Mouse (Mus musculus): Measurements from ENCODE around the gene Magi2. TPM values are rescaled to one million over a fixed set of nuclear protein-coding genes. Genes with fewer than 3 reads are reported as not detected.
"Not testable (repeated sequence)": the region's sequence is repeated elsewhere in the genome, so short reads cannot be mapped to it uniquely, and the experiment has no call there.

Gene Magi2
- total RNA-seq (2014; fragmentation: Nextera tagmentation) = 0.19 and 0.56 TPM in 2 replicates
- total RNA-seq (2017) = 0.34 and 0.57 TPM in 2 replicates

- no peak for ATAC-seq (replicated peaks; ENCODE audit: poor library complexity, severe bottlenecking)
Observed at GRCm38 (mm10) chr5:19226866-19227243, at the start of gene Magi2. TSS of gene Magi2 (plus strand) at chr5:19227036.

DNA sequence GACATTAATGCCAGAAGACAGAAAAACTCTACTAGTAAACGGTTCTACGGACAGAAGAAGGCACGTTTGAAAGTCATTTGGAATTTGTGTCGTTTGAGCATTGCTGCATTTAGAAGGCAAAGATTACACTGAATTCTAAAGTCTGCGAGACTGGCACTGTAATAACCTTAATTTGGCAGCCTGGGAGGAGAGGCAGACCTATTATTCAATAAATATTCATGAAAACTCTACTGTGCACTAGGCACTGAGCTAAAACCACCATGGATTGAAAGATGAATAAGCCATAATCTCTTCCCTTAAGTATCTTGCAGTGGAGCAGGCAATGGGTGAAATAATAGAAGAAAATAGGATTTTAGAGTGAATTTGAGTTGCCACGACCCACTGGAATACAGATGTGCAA lies 48.2 kb upstream of the Magi2 start:
- no peak for ATAC-seq (replicated peaks; ENCODE audit: poor library complexity, severe bottlenecking)

- ATAC-seq (replicated peaks; ENCODE audit: poor library complexity, severe bottlenecking) = no peak
Observed at GRCm38 (mm10) chr5:19186175-19186574, 40.7 kb upstream of the Magi2 start.

- ATAC-seq (replicated peaks; ENCODE audit: poor library complexity, severe bottlenecking) = no peak
Observed at GRCm38 (mm10) chr5:19211665-19212064, 15.2 kb upstream of the Magi2 start.

- peak; percentile 70 for ATAC-seq (replicated peaks; ENCODE audit: poor library complexity, severe bottlenecking)
Observed at GRCm38 (mm10) chr5:19226144-19226865, 531 bp upstream of the Magi2 start.

DNA sequence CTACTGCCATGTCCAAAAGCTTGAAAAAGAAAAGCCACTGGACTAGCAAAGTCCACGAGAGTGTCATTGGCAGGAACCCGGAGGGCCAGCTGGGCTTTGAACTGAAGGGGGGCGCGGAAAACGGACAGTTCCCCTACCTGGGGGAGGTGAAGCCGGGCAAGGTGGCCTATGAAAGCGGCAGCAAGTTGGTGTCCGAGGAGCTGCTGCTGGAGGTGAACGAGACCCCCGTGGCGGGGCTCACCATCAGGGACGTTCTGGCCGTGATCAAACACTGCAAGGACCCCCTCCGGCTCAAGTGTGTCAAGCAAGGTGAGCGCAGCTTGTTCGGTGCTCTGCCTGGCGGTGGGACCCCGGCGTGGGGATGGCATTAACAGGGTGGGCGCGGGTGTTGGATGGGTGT lies 445 bp downstream of the Magi2 start:
- ATAC-seq (replicated peaks; ENCODE audit: poor library complexity, severe bottlenecking) = no peak

DNA sequence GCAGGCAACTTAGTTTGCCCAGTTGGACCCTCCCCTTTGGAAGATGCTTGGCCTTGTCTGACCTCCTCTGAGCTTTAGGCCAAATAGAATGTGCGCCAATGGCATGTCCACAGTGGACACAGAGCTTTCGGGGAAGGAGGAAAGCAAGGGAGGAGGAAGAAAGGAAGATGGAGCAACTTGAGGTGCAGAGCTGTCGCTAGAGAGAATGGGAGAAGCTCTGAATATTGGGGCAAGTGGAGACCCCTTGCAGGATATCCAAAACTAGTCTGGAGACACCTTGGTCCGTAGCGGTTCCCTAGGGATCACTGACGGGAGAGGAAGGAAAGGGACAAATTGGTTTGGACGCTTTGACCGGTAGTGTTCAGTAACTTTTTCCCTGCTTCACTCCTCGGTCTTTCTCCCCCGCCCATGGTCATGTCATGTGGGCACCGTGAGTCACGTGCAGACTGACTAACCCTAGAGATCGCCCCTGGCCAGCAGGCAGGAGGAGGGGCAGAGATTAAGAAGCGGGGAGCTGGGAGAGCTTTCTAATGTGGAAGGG lies 1.0 kb downstream of the Magi2 start:
- no peak for ATAC-seq (replicated peaks; ENCODE audit: poor library complexity, severe bottlenecking)

- no peak for ATAC-seq (replicated peaks; ENCODE audit: poor library complexity, severe bottlenecking)
Observed at GRCm38 (mm10) chr5:19241797-19242196, 15.0 kb downstream of the Magi2 start.

- no peak for ATAC-seq (replicated peaks; ENCODE audit: poor library complexity, severe bottlenecking)
Observed at GRCm38 (mm10) chr5:19246426-19246825, 19.6 kb downstream of the Magi2 start.

- ATAC-seq (replicated peaks; ENCODE audit: poor library complexity, severe bottlenecking) = no peak
Observed at GRCm38 (mm10) chr5:19247266-19247665, 20.4 kb downstream of the Magi2 start.

- ATAC-seq (replicated peaks; ENCODE audit: poor library complexity, severe bottlenecking) = no peak
Observed at GRCm38 (mm10) chr5:19262816-19263215, 36.0 kb downstream of the Magi2 start.

DNA sequence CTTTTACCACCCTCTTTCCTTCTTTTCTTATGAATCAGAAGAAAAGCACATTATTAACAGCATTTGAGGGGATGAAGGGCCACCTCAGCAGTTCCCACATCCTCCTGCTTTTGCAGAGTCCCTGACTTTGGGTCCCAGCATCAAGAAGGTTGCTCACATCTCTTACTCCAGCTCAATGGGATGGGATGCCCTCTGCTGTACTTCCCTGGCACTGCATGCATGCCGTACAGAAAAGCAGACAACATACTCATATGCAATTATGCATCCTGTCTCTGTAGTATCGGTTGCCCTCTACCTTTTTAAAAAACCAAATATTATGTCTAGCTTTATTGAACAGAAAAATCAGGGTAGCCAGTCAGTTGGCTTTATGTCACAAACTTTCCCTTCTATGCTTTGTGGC lies 37.8 kb downstream of the Magi2 start:
- ATAC-seq (replicated peaks; ENCODE audit: poor library complexity, severe bottlenecking) = no peak

DNA sequence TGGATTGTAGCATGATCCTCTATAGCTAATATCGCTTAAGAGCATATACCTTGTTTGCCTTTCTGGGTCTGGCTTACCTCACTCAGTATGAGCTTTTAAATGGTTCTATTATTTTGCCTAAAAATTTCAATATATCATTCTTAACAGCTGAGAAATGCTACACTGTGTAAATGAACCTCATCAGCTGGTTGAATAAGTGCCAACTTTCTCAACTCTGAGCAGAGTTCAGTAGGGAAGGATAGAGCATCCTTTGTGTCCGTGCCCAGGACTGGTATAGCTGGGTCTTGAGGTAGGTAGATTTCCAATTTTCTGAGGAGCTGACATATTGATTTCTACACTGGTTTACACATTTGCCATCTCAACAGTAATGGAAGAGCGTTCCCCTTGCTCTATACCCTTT lies 65.7 kb downstream of the Magi2 start:
- ATAC-seq (replicated peaks; ENCODE audit: poor library complexity, severe bottlenecking) = no peak

DNA sequence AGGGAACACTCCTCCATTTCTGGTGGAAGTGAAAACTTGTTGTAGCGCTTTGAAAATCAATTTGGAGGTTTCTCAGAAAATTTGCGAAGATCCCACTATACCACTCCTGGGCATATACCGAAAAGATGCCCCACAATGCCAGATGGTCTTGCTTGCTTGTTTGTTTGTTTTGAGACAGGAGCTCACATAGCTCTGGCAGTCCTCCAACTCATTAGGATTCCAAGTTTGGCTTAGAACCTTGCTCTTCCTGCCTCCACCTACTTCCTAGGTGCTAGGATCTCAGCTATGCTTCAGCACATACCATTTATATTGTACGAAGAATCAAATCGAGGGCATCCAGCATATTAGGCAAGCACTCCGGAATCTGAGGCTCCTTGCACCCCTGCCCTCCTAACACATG lies 79.8 kb downstream of the Magi2 start:
- no peak for ATAC-seq (replicated peaks; ENCODE audit: poor library complexity, severe bottlenecking)

DNA sequence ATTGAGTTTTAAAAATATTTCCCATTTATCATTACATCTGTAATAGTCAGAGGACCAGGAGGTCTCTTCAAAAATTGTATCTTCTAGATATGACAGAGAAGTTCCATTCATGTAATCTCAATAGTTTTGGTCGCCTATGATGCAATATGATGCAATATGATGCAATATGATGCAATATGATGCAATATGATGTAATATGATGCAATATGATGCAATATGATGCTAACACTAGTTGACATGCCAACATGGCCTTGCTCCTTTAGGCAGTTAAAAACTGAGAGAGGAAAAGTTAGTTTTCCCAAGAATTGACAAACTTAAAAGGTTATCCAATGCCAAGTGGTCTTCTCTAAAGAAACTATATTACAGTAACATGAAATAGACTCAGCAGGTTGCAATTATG lies 83.0 kb downstream of the Magi2 start:
- peak; percentile 35; the same call in 1 of the 2 replicates for ATAC-seq (replicated peaks; ENCODE audit: poor library complexity, severe bottlenecking)

DNA sequence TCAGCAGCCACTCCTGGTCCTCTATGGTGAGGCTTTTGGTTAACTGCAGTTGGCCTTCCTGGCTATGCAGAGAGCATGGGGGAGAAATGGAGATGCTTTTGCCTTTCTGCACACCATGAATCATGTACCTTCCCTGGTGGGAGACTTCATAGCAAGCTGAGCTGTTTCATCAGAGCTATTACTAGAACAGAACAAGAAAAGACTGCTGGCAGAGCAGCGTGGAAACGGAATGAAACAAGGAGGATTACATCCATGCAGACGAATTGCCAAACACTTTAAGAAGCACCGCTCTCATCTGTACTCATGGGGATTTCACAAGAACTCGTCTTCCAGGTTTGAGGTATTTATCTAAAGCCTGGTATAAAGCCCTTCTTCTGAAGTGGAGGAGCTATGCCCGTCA lies 95.7 kb downstream of the Magi2 start:
- ATAC-seq (replicated peaks; ENCODE audit: poor library complexity, severe bottlenecking) = no peak

GRCm38 (mm10) chr5:19337561-19337960 lies 110.7 kb downstream of the Magi2 start:
- ATAC-seq (replicated peaks; ENCODE audit: poor library complexity, severe bottlenecking) = no peak

GRCm38 (mm10) chr5:19368175-19368574 lies 141.3 kb downstream of the Magi2 start:
- ATAC-seq (replicated peaks; ENCODE audit: poor library complexity, severe bottlenecking) = no peak

GRCm38 (mm10) chr5:19395876-19396275 lies 169.0 kb downstream of the Magi2 start:
- no peak for ATAC-seq (replicated peaks; ENCODE audit: poor library complexity, severe bottlenecking)

GRCm38 (mm10) chr5:19400299-19400698 lies 173.5 kb downstream of the Magi2 start:
- no peak for ATAC-seq (replicated peaks; ENCODE audit: poor library complexity, severe bottlenecking)

GRCm38 (mm10) chr5:19400738-19401408 lies 174.0 kb downstream of the Magi2 start:
- ATAC-seq (replicated peaks; ENCODE audit: poor library complexity, severe bottlenecking) = peak; percentile 66; the same call in 1 of the 2 replicates

GRCm38 (mm10) chr5:19404268-19404667 lies 177.4 kb downstream of the Magi2 start:
- not testable (repeated sequence) for ATAC-seq (replicated peaks; ENCODE audit: poor library complexity, severe bottlenecking)
